Mouse (Mus musculus): ENCODE results near the gene Psmg1.

DNA sequence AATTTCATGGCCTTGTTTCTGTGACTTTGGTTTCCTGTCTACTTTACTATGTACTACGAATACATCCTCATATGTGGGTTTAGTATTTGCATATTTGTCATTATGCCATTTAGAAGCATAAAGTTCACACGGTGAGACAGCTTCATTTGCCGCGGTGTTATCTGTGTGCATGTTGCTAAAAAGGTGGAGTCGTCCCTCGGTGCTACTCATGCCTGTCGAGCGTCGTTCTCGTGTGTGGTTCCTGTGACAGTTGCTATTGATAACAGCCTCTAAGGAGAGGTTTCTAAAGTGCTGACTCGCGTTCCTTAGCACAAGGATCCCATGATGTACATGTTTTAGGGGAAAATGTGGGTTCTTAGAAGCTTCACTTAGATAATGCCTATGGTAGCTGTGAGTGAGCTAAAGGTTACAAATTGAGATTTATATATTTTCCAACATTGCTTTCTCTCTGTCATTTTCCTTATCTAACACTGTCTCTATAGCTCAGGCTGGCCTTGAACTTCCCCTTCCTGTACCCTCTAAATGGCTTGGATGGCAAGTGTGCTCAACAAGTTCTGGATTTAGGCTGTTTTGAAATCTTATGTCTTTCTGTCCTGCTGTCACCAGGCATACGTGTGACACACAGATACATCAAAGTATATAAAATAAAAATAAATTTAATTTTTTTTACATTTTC is 41.7 kb upstream of the Psmg1 start:
- no peak for TF ChIP-seq CTCF (IDR thresholded peaks at IDR 0.05; ENCODE audit: control insufficient read depth, insufficient read depth, insufficient read length)
- TF ChIP-seq USF1 (IDR thresholded peaks at IDR 0.05; ENCODE audit: low read depth), result no peak

All from C2C12 (cell line).